Mouse (Mus musculus) G1E (cell line): ENCODE measurements at regions not wholly inside any gene's neighbourhood (a gene's known extent, or its start where the extent isn't known, plus 50 kb on each side); places are given as distances from the start of the nearest gene placed in this dataset.

Experiments used
- CTCF ChIP-seq: IDR thresholded peaks from 2 replicates; pipeline ENCODE4 v1.5.1; 2012; ENCODE audit warnings: low read depth, low read length, inconsistent platforms, mixed read lengths
- GATA1 ChIP-seq: IDR thresholded peaks from 2 replicates; pipeline ENCODE4 v1.6.1; 2012; ENCODE audit warnings: borderline replicate concordance, low read length, inconsistent platforms, mixed read lengths

GRCm38 (mm10) chr15:52645961-52646360 lies 1238.7 kb upstream of the Gm7489 start:
- TF ChIP-seq CTCF (no peak), GATA1 (no peak)
